Mouse (Mus musculus): ENCODE measurements around the gene Lamtor4. TPM values are rescaled to one million over a fixed set of nuclear protein-coding genes. Genes with fewer than 3 reads are reported as not detected.

Lamtor4 gene
- polyA plus RNA-seq, 1 experiment = 389 TPM

- Histone ChIP-seq H3K36me3 (ENCODE audit: control insufficient read depth, insufficient read depth, low read length) (no peaks in the 10 kb centered on the region), H3K4me1 (ENCODE audit: control insufficient read depth, insufficient read depth, low read length) (no peaks in the 10 kb centered on the region), H3K4me3 (ENCODE audit: insufficient read depth, low read depth, low read length) (no peak overlapping the region), H3K27me3 (replicated peaks; ENCODE audit: control insufficient read depth, insufficient read depth, low read length) (no peaks in the 10 kb centered on the region), H3K27ac (ENCODE audit: insufficient read depth, low read depth, low read length) (no peak overlapping the region)
- no peak for DNase-seq
- TF ChIP-seq POLR2A (IDR thresholded peaks at IDR 0.05; ENCODE audit: low read depth, low read length) = no peak
- TF ChIP-seq CTCF (conservative IDR thresholded peaks at IDR 0.05; ENCODE audit: insufficient read depth, insufficient read length, low read depth, low read length) = no peak
- 38% methylated on average over 2 of the region's 2 CpGs for WGBS
These were observed 13.8 kb upstream of the Lamtor4 start for GRCm38 (mm10) chr5:138241511-138241910.

GRCm38 (mm10) chr5:138251144-138251543 lies 4.1 kb upstream of the Lamtor4 start:
- no peak for TF ChIP-seq POLR2A (IDR thresholded peaks at IDR 0.05; ENCODE audit: low read depth, low read length)
- no peak for TF ChIP-seq CTCF (conservative IDR thresholded peaks at IDR 0.05; ENCODE audit: insufficient read depth, insufficient read length, low read depth, low read length)
- no peak for DNase-seq
- no peaks in the 10 kb centered on the region for H3K27me3 ChIP-seq (replicated peaks; ENCODE audit: control insufficient read depth, insufficient read depth, low read length)
- no peaks in the 10 kb centered on the region; the same call in 1 of the 2 replicates for H3K4me1 ChIP-seq (ENCODE audit: control insufficient read depth, insufficient read depth, low read length)
- 86% methylated on average over 12 of the region's 12 CpGs for WGBS
- no peak overlapping the region for H3K27ac ChIP-seq (ENCODE audit: insufficient read depth, low read depth, low read length)
- no peaks in the 10 kb centered on the region for H3K36me3 ChIP-seq (ENCODE audit: control insufficient read depth, insufficient read depth, low read length)
- H3K4me3 ChIP-seq (ENCODE audit: insufficient read depth, low read depth, low read length) = no peak overlapping the region

GRCm38 (mm10) chr5:138253061-138253460 lies 2.2 kb upstream of the Lamtor4 start:
- WGBS = 94% methylated on average over 3 of the region's 3 CpGs
- H3K27me3 ChIP-seq (replicated peaks; ENCODE audit: control insufficient read depth, insufficient read depth, low read length) = no peaks in the 10 kb centered on the region
- no peaks in the 10 kb centered on the region for H3K36me3 ChIP-seq (ENCODE audit: control insufficient read depth, insufficient read depth, low read length)
- TF ChIP-seq CTCF (conservative IDR thresholded peaks at IDR 0.05; ENCODE audit: insufficient read depth, insufficient read length, low read depth, low read length) (no peak), POLR2A (IDR thresholded peaks at IDR 0.05; ENCODE audit: low read depth, low read length) (no peak)
- H3K4me1 ChIP-seq (ENCODE audit: control insufficient read depth, insufficient read depth, low read length) = no peaks in the 10 kb centered on the region; the same call in 1 of the 2 replicates
- H3K4me3 ChIP-seq (ENCODE audit: insufficient read depth, low read depth, low read length) = no peak overlapping the region
- no peak overlapping the region for H3K27ac ChIP-seq (ENCODE audit: insufficient read depth, low read depth, low read length)
- DNase-seq = no peak

GRCm38 (mm10) chr5:138256094-138256467 lies 799 bp downstream of the Lamtor4 start:
- WGBS = 8% methylated on average over 7 of the region's 7 CpGs
- TF ChIP-seq CTCF (conservative IDR thresholded peaks at IDR 0.05; ENCODE audit: insufficient read depth, insufficient read length, low read depth, low read length) (no peak), POLR2A (IDR thresholded peaks at IDR 0.05; ENCODE audit: low read depth, low read length) (no peak)

GRCm38 (mm10) chr5:138256966-138257584 lies 1.8 kb downstream of the Lamtor4 start:
- H3K27me3 ChIP-seq (replicated peaks; ENCODE audit: control insufficient read depth, insufficient read depth, low read length) = no peaks in the 10 kb centered on the region
- no peak for DNase-seq
- 86% methylated on average over 10 of the region's 10 CpGs for WGBS
- H3K27ac ChIP-seq (ENCODE audit: insufficient read depth, low read depth, low read length) = no peak overlapping the region
- H3K36me3 ChIP-seq (ENCODE audit: control insufficient read depth, insufficient read depth, low read length) = no peaks in the 10 kb centered on the region
- no peaks in the 10 kb centered on the region; the same call in 1 of the 2 replicates for H3K4me1 ChIP-seq (ENCODE audit: control insufficient read depth, insufficient read depth, low read length)
- no peak overlapping the region for H3K4me3 ChIP-seq (ENCODE audit: insufficient read depth, low read depth, low read length)
- TF ChIP-seq CTCF (conservative IDR thresholded peaks at IDR 0.05; ENCODE audit: insufficient read depth, insufficient read length, low read depth, low read length) = no peak
- TF ChIP-seq POLR2A (IDR thresholded peaks at IDR 0.05; ENCODE audit: low read depth, low read length) = no peak

More at GRCm38 (mm10) chr5:138256094-138256467, 799 bp downstream of the Lamtor4 start:
- Histone ChIP-seq H3K27me3 (replicated peaks; ENCODE audit: control insufficient read depth, insufficient read depth, low read length) (no peaks in the 10 kb centered on the region), H3K36me3 (ENCODE audit: control insufficient read depth, insufficient read depth, low read length) (no peaks in the 10 kb centered on the region), H3K27ac (ENCODE audit: insufficient read depth, low read depth, low read length) (peak overlapping the region; percentile 71), H3K4me1 (ENCODE audit: control insufficient read depth, insufficient read depth, low read length) (no peaks in the 10 kb centered on the region; the same call in 1 of the 2 replicates), H3K4me3 (ENCODE audit: insufficient read depth, low read depth, low read length) (peak overlapping the region; percentile 79)
- DNase-seq = no peak

GRCm38 (mm10) chr5:138257585-138257978 lies 2.3 kb downstream of the Lamtor4 start:
- Histone ChIP-seq H3K4me1 (ENCODE audit: control insufficient read depth, insufficient read depth, low read length) (no peaks in the 10 kb centered on the region; the same call in 1 of the 2 replicates), H3K27me3 (replicated peaks; ENCODE audit: control insufficient read depth, insufficient read depth, low read length) (no peaks in the 10 kb centered on the region), H3K27ac (ENCODE audit: insufficient read depth, low read depth, low read length) (no peak overlapping the region), H3K36me3 (ENCODE audit: control insufficient read depth, insufficient read depth, low read length) (no peaks in the 10 kb centered on the region), H3K4me3 (ENCODE audit: insufficient read depth, low read depth, low read length) (no peak overlapping the region)
- WGBS = 94% methylated on average over 4 of the region's 4 CpGs
- no peak for DNase-seq
- no peak for TF ChIP-seq CTCF (conservative IDR thresholded peaks at IDR 0.05; ENCODE audit: insufficient read depth, insufficient read length, low read depth, low read length)
- TF ChIP-seq POLR2A (IDR thresholded peaks at IDR 0.05; ENCODE audit: low read depth, low read length) = no peak

GRCm38 (mm10) chr5:138258078-138258477 lies 2.8 kb downstream of the Lamtor4 start:
- 84% methylated on average over 3 of the region's 3 CpGs for WGBS
- no peak for DNase-seq
- TF ChIP-seq CTCF (conservative IDR thresholded peaks at IDR 0.05; ENCODE audit: insufficient read depth, insufficient read length, low read depth, low read length) = no peak
- no peak for TF ChIP-seq POLR2A (IDR thresholded peaks at IDR 0.05; ENCODE audit: low read depth, low read length)
- no peak overlapping the region for H3K27ac ChIP-seq (ENCODE audit: insufficient read depth, low read depth, low read length)
- H3K27me3 ChIP-seq (replicated peaks; ENCODE audit: control insufficient read depth, insufficient read depth, low read length) = no peaks in the 10 kb centered on the region
- H3K4me3 ChIP-seq (ENCODE audit: insufficient read depth, low read depth, low read length) = no peak overlapping the region
- H3K4me1 ChIP-seq (ENCODE audit: control insufficient read depth, insufficient read depth, low read length) = peaks cover 3% of the 10 kb centered on the region; the same call in 1 of the 2 replicates
- no peaks in the 10 kb centered on the region for H3K36me3 ChIP-seq (ENCODE audit: control insufficient read depth, insufficient read depth, low read length)

Measured in kidney, adult 2 months (tissue).